Mouse (Mus musculus): ENCODE measurements around the gene Gm2016. TPM values are rescaled to one million over a fixed set of nuclear protein-coding genes. Genes with fewer than 3 reads are reported as not detected.
"Not testable (repeated sequence)": the region's sequence is repeated elsewhere in the genome, so short reads cannot be mapped to it uniquely, and the experiment has no call there.

Gm2016 gene
- polyA plus RNA-seq (2015; fragmentation: Nextera tagmentation; extraction: Ambion mirVana): not detected in 2 replicates

- H3K4me2 ChIP-seq (ENCODE audit: low read depth, low read length); H3K4me3 ChIP-seq (ENCODE audit: low read length); H3K9me3 ChIP-seq (ENCODE audit: control insufficient read depth, low read length); H3K36me3 ChIP-seq (ENCODE audit: control insufficient read depth, insufficient read depth, low read length); ATAC-seq; H3K27ac ChIP-seq (ENCODE audit: low read length); H3K27me3 ChIP-seq (replicated peaks; ENCODE audit: control insufficient read depth, insufficient read depth, low read length); H3K4me1 ChIP-seq (ENCODE audit: control insufficient read depth, insufficient read depth, low read length); H3K9ac ChIP-seq (ENCODE audit: low read depth, low read length): not testable (repeated sequence)
- WGBS: 91% methylated on average over 5 of the region's 5 CpGs
Observed at GRCm38 (mm10) chr12:87873772-87874171, at the start of gene Gm2016. Gene Gm2016, plus strand, starts transcription at chr12:87874072.

GRCm38 (mm10) chr12:87842239-87842638, 31.6 kb upstream of the Gm2016 start, which contains the start of gene Gm2001:
Gene Gm2001, minus strand, starts transcription at chr12:87842339.
- H3K4me2 ChIP-seq (ENCODE audit: low read depth, low read length); H3K4me3 ChIP-seq (ENCODE audit: low read length); H3K9ac ChIP-seq (ENCODE audit: low read depth, low read length); ATAC-seq; H3K9me3 ChIP-seq (ENCODE audit: control insufficient read depth, low read length); H3K36me3 ChIP-seq (ENCODE audit: control insufficient read depth, insufficient read depth, low read length); H3K27ac ChIP-seq (ENCODE audit: low read length); H3K4me1 ChIP-seq (ENCODE audit: control insufficient read depth, insufficient read depth, low read length); H3K27me3 ChIP-seq (replicated peaks; ENCODE audit: control insufficient read depth, insufficient read depth, low read length): not testable (repeated sequence)
- 77% methylated on average over 1 of the region's 2 CpGs for WGBS

GRCm38 (mm10) chr12:87850657-87851056, 23.2 kb upstream of the Gm2016 start:
- not testable (repeated sequence) for ATAC-seq; H3K27me3 ChIP-seq (replicated peaks; ENCODE audit: control insufficient read depth, insufficient read depth, low read length); H3K4me3 ChIP-seq (ENCODE audit: low read length); H3K9ac ChIP-seq (ENCODE audit: low read depth, low read length); H3K27ac ChIP-seq (ENCODE audit: low read length); H3K4me1 ChIP-seq (ENCODE audit: control insufficient read depth, insufficient read depth, low read length); H3K4me2 ChIP-seq (ENCODE audit: low read depth, low read length); H3K9me3 ChIP-seq (ENCODE audit: control insufficient read depth, low read length); H3K36me3 ChIP-seq (ENCODE audit: control insufficient read depth, insufficient read depth, low read length)
- no CpG with 5 or more reads among the region's 2 CpGs for WGBS

GRCm38 (mm10) chr12:87856067-87856466, 17.8 kb upstream of the Gm2016 start:
- not testable (repeated sequence) for H3K9ac ChIP-seq (ENCODE audit: low read depth, low read length); H3K4me2 ChIP-seq (ENCODE audit: low read depth, low read length); H3K36me3 ChIP-seq (ENCODE audit: control insufficient read depth, insufficient read depth, low read length); H3K27me3 ChIP-seq (replicated peaks; ENCODE audit: control insufficient read depth, insufficient read depth, low read length); H3K4me1 ChIP-seq (ENCODE audit: control insufficient read depth, insufficient read depth, low read length); ATAC-seq; H3K9me3 ChIP-seq (ENCODE audit: control insufficient read depth, low read length); H3K4me3 ChIP-seq (ENCODE audit: low read length); H3K27ac ChIP-seq (ENCODE audit: low read length)
- WGBS: 70% methylated on average over 1 of the region's 1 CpGs

- H3K9me3 ChIP-seq (ENCODE audit: control insufficient read depth, low read length); H3K4me3 ChIP-seq (ENCODE audit: low read length); H3K27ac ChIP-seq (ENCODE audit: low read length); H3K36me3 ChIP-seq (ENCODE audit: control insufficient read depth, insufficient read depth, low read length); H3K4me2 ChIP-seq (ENCODE audit: low read depth, low read length); ATAC-seq; H3K9ac ChIP-seq (ENCODE audit: low read depth, low read length); H3K27me3 ChIP-seq (replicated peaks; ENCODE audit: control insufficient read depth, insufficient read depth, low read length); H3K4me1 ChIP-seq (ENCODE audit: control insufficient read depth, insufficient read depth, low read length): not testable (repeated sequence)
- 84% methylated on average over 23 of the region's 23 CpGs for WGBS
Observed at GRCm38 (mm10) chr12:87861740-87862692, 11.9 kb upstream of the Gm2016 start.

GRCm38 (mm10) chr12:87863638-87864037, 10.2 kb upstream of the Gm2016 start:
- not testable (repeated sequence) for H3K4me1 ChIP-seq (ENCODE audit: control insufficient read depth, insufficient read depth, low read length); H3K9ac ChIP-seq (ENCODE audit: low read depth, low read length); H3K9me3 ChIP-seq (ENCODE audit: control insufficient read depth, low read length); H3K27me3 ChIP-seq (replicated peaks; ENCODE audit: control insufficient read depth, insufficient read depth, low read length); H3K4me3 ChIP-seq (ENCODE audit: low read length); H3K4me2 ChIP-seq (ENCODE audit: low read depth, low read length); ATAC-seq; H3K27ac ChIP-seq (ENCODE audit: low read length); H3K36me3 ChIP-seq (ENCODE audit: control insufficient read depth, insufficient read depth, low read length)
- WGBS: 91% methylated on average over 9 of the region's 11 CpGs

GRCm38 (mm10) chr12:87864048-87864447, 9.8 kb upstream of the Gm2016 start:
- 91% methylated on average over 2 of the region's 2 CpGs for WGBS
- H3K4me1 ChIP-seq (ENCODE audit: control insufficient read depth, insufficient read depth, low read length); H3K4me2 ChIP-seq (ENCODE audit: low read depth, low read length); H3K27me3 ChIP-seq (replicated peaks; ENCODE audit: control insufficient read depth, insufficient read depth, low read length); H3K9me3 ChIP-seq (ENCODE audit: control insufficient read depth, low read length); H3K27ac ChIP-seq (ENCODE audit: low read length); H3K4me3 ChIP-seq (ENCODE audit: low read length); H3K36me3 ChIP-seq (ENCODE audit: control insufficient read depth, insufficient read depth, low read length); ATAC-seq; H3K9ac ChIP-seq (ENCODE audit: low read depth, low read length): not testable (repeated sequence)

GRCm38 (mm10) chr12:87895070-87895469, 21.2 kb downstream of the Gm2016 start, which contains the start of gene Gm2022:
Gene Gm2022, plus strand, starts transcription at chr12:87895370.
- H3K4me2 ChIP-seq (ENCODE audit: low read depth, low read length); H3K4me1 ChIP-seq (ENCODE audit: control insufficient read depth, insufficient read depth, low read length); H3K36me3 ChIP-seq (ENCODE audit: control insufficient read depth, insufficient read depth, low read length); ATAC-seq; H3K9ac ChIP-seq (ENCODE audit: low read depth, low read length); H3K27ac ChIP-seq (ENCODE audit: low read length); H3K27me3 ChIP-seq (replicated peaks; ENCODE audit: control insufficient read depth, insufficient read depth, low read length); H3K9me3 ChIP-seq (ENCODE audit: control insufficient read depth, low read length); H3K4me3 ChIP-seq (ENCODE audit: low read length): not testable (repeated sequence)
- 100% methylated on average over 1 of the region's 1 CpGs for WGBS

GRCm38 (mm10) chr12:87919721-87920120, 45.8 kb downstream of the Gm2016 start, which contains the start of gene Gm2035:
Gene Gm2035, minus strand, starts transcription at chr12:87919857.
- 80% methylated on average over 2 of the region's 2 CpGs for WGBS
- not testable (repeated sequence) for H3K27me3 ChIP-seq (replicated peaks; ENCODE audit: control insufficient read depth, insufficient read depth, low read length); H3K9ac ChIP-seq (ENCODE audit: low read depth, low read length); H3K27ac ChIP-seq (ENCODE audit: low read length); H3K9me3 ChIP-seq (ENCODE audit: control insufficient read depth, low read length); H3K4me3 ChIP-seq (ENCODE audit: low read length); H3K4me2 ChIP-seq (ENCODE audit: low read depth, low read length); ATAC-seq; H3K36me3 ChIP-seq (ENCODE audit: control insufficient read depth, insufficient read depth, low read length); H3K4me1 ChIP-seq (ENCODE audit: control insufficient read depth, insufficient read depth, low read length)
